Mouse (Mus musculus): Measurements from ENCODE around the gene Hnf4a. TPM values are rescaled to one million over a fixed set of nuclear protein-coding genes. Genes with fewer than 3 reads are reported as not detected.

The Hnf4a gene
- total RNA-seq, 2 experiments from 2014 or later: not detected

GRCm38 (mm10) chr2:163539321-163540040 is 32.9 kb downstream of the Hnf4a start:
- no peak for TF ChIP-seq CTCF (IDR thresholded peaks at IDR 0.05)
- no peak for DNase-seq (ENCODE audit: extremely low spot score in 1 of 2, low spot score in 2 of 2)
- intact Hi-C loops (cut with DNase I): loop anchor here (10.0 kb wide), 2 partner anchors 245 to 285 kb away; partner anchors contain the start of gene Ccn5
- no peak overlapping the region for H3K4me3 ChIP-seq
- H3K27ac ChIP-seq: no peak overlapping the region

GRCm38 (mm10) chr2:163540231-163541117 is 33.9 kb downstream of the Hnf4a start:
- no peak for DNase-seq (ENCODE audit: extremely low spot score in 1 of 2, low spot score in 2 of 2)
- intact Hi-C loops (cut with DNase I): no loop called here
- Histone ChIP-seq H3K4me3 (no peak overlapping the region), H3K27ac (no peak overlapping the region)
- no peak for TF ChIP-seq CTCF (IDR thresholded peaks at IDR 0.05)

DNA sequence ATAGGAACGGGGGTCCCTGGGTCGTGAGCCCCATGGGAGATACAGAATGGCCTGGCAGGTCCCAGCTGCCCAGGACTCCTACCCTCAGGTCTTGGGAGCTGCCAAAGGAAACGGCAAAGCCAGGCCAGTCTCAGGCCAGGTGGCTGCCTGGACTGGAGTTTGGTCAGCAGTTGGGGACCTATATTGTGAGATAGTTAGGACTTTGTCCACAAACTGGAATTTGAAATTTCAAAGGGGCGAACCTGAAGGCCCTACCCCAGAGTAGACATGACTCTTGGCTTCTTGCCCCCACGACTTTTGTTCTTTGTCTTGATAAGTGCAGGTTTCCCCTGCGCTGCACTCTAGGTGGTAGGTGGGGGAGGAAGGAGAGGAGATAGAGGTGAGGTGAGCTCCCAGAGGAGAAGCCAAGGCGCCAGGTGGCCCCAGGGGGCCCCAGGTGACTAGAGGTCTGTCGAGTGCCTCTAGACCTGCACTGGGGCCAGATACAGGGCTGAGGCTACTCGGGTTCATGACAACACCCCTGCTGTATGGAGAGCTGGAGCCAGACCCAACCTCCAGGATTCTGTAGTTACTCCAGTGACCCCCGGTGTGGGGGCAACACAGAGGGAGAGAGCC is 35.1 kb downstream of the Hnf4a start:
- intact Hi-C loops (cut with DNase I): no loop called here
- Histone ChIP-seq H3K27ac (no peak overlapping the region), H3K4me3 (no peak overlapping the region)
- no peak for DNase-seq (ENCODE audit: extremely low spot score in 1 of 2, low spot score in 2 of 2)
- TF ChIP-seq CTCF (IDR thresholded peaks at IDR 0.05): no peak

DNA sequence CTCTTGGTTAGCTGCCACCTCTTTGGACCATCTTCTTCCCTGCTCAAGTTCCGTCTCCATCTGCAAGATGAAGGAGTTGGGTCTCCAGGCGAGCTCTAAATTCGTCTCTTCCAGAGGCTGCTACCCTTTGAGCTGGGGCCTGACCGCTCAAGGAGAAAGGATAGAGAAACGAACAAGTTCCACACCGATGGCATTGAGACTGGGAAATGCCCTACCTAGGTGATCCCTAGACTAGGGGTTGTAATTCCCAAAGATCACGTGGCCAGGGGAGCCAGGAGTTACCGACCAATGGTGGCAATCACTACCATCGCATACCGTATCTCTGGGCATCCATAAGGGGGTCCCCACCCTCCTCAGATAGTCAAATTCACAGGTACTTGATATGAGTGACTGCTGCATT is 36.1 kb downstream of the Hnf4a start:
- no peak overlapping the region for H3K27ac ChIP-seq
- intact Hi-C loops (cut with DNase I): no loop called here
- TF ChIP-seq CTCF (IDR thresholded peaks at IDR 0.05): no peak
- DNase-seq (ENCODE audit: extremely low spot score in 1 of 2, low spot score in 2 of 2): no peak
- no peak overlapping the region for H3K4me3 ChIP-seq

DNA sequence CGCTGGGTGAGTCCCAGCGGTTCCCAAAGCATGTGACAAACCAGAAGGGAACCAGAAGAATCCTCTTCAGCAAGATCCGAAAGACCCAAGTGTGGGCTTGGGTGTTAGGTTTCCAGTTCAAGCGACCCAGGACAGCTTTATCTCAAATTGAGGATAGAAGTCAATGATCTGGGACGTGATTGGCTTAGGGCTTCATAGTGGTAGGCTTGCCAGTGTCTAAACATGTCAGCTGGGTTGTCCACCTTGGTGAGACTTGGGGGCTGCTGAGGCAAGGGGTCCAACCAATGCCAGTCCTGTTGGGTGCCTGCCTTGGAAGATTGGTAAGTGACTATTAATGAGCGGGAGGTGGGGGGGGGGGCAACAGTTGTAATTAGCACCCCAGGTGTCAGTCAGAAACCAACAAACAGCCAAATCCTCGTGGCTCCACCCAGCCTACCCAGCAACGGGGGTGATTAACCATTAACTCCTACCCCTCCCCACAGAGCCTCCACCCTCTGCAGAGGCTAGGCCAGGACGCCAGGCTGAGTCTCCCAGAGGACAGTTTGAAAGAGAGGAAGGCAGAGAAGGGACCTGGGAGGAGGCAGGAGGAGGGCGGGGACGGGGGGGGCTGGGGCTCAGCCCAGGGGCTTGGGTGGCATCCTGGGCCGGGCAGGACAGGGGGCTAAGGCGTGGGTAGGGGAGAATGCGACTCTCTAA is 40.2 kb downstream of the Hnf4a start:
- intact Hi-C loops (cut with DNase I): no loop called here
- no peak for DNase-seq (ENCODE audit: extremely low spot score in 1 of 2, low spot score in 2 of 2)
- TF ChIP-seq CTCF (IDR thresholded peaks at IDR 0.05): no peak
- Histone ChIP-seq H3K27ac (no peak overlapping the region), H3K4me3 (no peak overlapping the region)

DNA sequence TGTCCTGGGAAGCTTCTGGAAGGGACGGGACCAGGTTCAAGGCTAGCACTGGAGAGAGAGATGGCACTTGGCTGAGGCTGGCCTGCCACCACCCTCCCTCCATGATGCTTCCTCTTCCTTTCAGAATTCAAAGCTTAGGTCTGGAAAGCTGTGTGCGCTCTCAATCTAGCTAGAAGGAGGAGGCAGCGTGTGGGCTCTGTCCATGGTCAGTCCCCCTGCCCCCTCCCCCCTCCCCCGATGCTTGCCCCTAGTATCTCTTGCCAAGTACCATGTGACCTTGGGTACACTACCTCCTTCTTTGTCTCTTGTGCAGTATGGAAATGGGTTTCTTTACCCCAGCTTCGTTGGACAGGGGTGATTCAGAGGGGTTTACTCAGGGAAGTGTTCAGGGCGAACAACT is 42.2 kb downstream of the Hnf4a start:
- intact Hi-C loops (cut with DNase I): no loop called here
- TF ChIP-seq CTCF (IDR thresholded peaks at IDR 0.05): no peak
- DNase-seq (ENCODE audit: extremely low spot score in 1 of 2, low spot score in 2 of 2): no peak
- Histone ChIP-seq H3K27ac (no peak overlapping the region), H3K4me3 (no peak overlapping the region)

DNA sequence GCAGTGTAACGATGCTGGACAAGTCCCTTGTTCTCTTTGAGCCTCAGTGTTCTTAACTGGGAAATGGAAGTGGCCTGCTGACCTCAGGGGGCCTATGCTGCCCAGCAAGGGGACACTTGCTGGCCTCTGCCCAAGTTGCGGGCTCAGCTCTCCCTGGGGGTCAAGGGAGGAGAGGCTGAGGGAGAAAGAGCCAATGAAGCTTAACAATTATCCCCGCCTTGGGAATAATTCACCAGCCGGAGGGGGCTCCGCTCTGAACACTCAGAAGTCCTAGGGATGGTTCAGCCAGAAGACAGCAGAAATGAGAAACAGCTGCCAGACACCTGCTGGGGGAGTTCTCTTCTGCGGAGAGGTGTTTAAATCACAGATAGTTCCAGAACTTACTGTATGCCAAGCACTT is 43.2 kb downstream of the Hnf4a start:
- intact Hi-C loops (cut with DNase I): no loop called here
- no peak for TF ChIP-seq CTCF (IDR thresholded peaks at IDR 0.05)
- Histone ChIP-seq H3K27ac (no peak overlapping the region), H3K4me3 (no peak overlapping the region)
- DNase-seq (ENCODE audit: extremely low spot score in 1 of 2, low spot score in 2 of 2): no peak

DNA sequence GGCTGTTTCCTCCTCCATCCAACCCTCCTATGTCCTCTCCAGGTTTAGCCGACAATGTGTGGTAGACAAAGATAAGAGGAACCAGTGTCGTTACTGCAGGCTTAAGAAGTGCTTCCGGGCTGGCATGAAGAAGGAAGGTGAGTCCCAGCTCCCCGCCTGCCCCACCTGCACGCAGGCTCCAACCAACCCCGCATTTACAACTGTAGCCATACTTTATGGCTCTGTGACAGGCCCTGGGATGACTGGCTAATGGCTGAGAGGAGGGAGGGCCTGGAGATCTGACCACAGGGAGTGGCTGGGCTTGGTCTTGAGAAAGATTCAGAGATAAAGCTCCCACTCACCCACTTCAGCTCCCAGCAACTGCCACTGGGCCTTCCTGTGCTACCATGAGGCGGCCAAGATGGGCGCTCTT is 45.9 kb downstream of the Hnf4a start:
- DNase-seq (ENCODE audit: extremely low spot score in 1 of 2, low spot score in 2 of 2): no peak
- Histone ChIP-seq H3K4me3 (no peak overlapping the region), H3K27ac (no peak overlapping the region)
- intact Hi-C loops (cut with DNase I): no loop called here
- no peak for TF ChIP-seq CTCF (IDR thresholded peaks at IDR 0.05)

GRCm38 (mm10) chr2:163554425-163554982 is 47.9 kb downstream of the Hnf4a start:
- no peak overlapping the region for H3K27ac ChIP-seq

GRCm38 (mm10) chr2:163554996-163555395 is 48.4 kb downstream of the Hnf4a start:
- intact Hi-C loops (cut with DNase I): no loop called here
- H3K4me3 ChIP-seq: no peak overlapping the region
- no peak for TF ChIP-seq CTCF (IDR thresholded peaks at IDR 0.05)
- no peak overlapping the region for H3K27ac ChIP-seq
- DNase-seq (ENCODE audit: extremely low spot score in 1 of 2, low spot score in 2 of 2): no peak

More at GRCm38 (mm10) chr2:163554425-163554982, 47.9 kb downstream of the Hnf4a start:
- no peak overlapping the region for H3K4me3 ChIP-seq
- no peak for TF ChIP-seq CTCF (IDR thresholded peaks at IDR 0.05)
- DNase-seq (ENCODE audit: extremely low spot score in 1 of 2, low spot score in 2 of 2): no peak
- intact Hi-C loops (cut with DNase I): no loop called here

DNA sequence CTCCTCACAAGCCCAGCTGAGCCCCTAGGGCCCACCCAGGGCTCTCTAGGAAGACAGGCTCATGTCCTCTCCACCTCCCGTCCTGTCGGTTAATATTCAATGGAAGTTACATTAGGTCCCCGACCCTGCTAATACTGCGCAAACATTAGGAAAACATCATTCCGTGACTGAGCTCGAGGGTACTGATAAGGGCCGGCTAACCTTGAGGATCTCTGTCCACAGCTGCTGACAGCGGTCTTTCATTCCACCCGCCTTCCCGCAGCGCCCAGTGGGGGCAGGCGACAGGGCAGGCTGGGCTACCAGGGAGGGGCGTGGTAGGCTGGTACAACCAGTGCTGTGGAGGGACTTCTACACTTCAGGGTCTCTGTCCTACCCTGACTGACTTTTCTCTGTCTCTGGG is 48.8 kb downstream of the Hnf4a start:
- no peak for DNase-seq (ENCODE audit: extremely low spot score in 1 of 2, low spot score in 2 of 2)
- no peak overlapping the region for H3K27ac ChIP-seq
- TF ChIP-seq CTCF (IDR thresholded peaks at IDR 0.05): no peak
- no peak overlapping the region for H3K4me3 ChIP-seq
- intact Hi-C loops (cut with DNase I): no loop called here
